Mouse (Mus musculus) forebrain, embryonic 10.5 days (tissue): ENCODE data around the gene Irf3. TPM values are rescaled to one million over a fixed set of nuclear protein-coding genes. Genes with fewer than 3 reads are reported as not detected.
A peak's percentile ranks its signal among the peaks of the same experiment; 100 is the strongest.

ENCODE experiments used
- DNase-seq: peaks from one replicate; pipeline ENCODE4 v3.0.0-alpha.2; 2017; ENCODE audit warnings: low spot score; ENCODE audit errors: extremely low spot score
- H3K27ac ChIP-seq: fragments of 300-500 bp; sonication (generic); 2 replicates; pipeline ENCODE4 v1.5.1; 2016; ENCODE audit warnings: mild to moderate bottlenecking
- H3K27me3 ChIP-seq: fragments of 300-500 bp; sonication (generic); 2 replicates; pipeline ENCODE4 v1.6.1; 2016; ENCODE audit warnings: mild to moderate bottlenecking; ENCODE audit not compliant: poor library complexity, severe bottlenecking
- H3K36me3 ChIP-seq: fragments of 300-500 bp; sonication (generic); replicated peaks from 2 replicates; pipeline ENCODE4 v1.6.1; 2016; ENCODE audit warnings: mild to moderate bottlenecking, moderate library complexity
- H3K4me1 ChIP-seq: fragments of 300-500 bp; sonication (generic); 2 replicates; pipeline ENCODE4 v1.6.1; 2016
- H3K4me3 ChIP-seq: fragments of 300-500 bp; sonication (generic); 2 replicates; pipeline ENCODE4 v1.5.1; 2016; ENCODE audit warnings: mild to moderate bottlenecking, moderate library complexity
- H3K9me3 ChIP-seq: fragments of 300-500 bp; sonication (generic); 2 replicates; pipeline ENCODE4 v1.6.1; 2016; ENCODE audit warnings: mild to moderate bottlenecking, moderate library complexity
- WGBS: fragments of 180-500 bp; shearing (Covaris S2); methylation state at CpG from one replicate; pipeline ENCODE4 v1.1.7; 2016; 5-methylcytosine and 5-hydroxymethylcytosine counted together
- polyA plus RNA-seq: library from polyadenylated mRNA; unstranded; fragments of >200 nt; fragmentation: Nextera tagmentation; extraction: Ambion mirVana; gene quantifications from 2 replicates; pipeline ENCODE4 v1.2.1, GENCODE M21; 2016

Gene Irf3
- polyA plus RNA-seq, 1 experiment from 2014 or later = 70.5 TPM

DNA sequence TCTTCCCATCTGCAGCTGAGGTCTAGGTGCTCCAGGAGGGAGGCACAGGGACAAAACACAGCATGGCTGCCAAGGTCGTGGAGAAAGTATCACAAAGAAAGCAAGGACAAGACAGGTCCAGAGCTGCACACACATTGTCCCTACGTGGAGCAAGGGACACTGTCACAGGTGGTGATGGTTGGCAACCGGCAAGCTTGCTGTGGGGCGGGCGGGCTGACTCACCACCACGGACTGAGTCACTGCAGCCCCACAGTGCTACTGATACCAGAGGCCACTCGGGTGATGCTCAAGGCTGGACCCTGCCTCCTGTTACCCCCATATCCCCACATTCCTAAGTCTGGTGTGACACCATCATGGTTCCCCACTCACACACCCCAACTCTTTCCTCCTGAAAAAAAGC is 5.0 kb downstream of the Irf3 start:
- DNase-seq = no peak
- Histone ChIP-seq H3K9me3 (no peaks in the 10 kb centered on the region), H3K36me3 (peaks cover 81% of the 10 kb centered on the region), H3K27me3 (no peaks in the 10 kb centered on the region), H3K4me1 (peaks cover 25% of the 10 kb centered on the region), H3K4me3 (no peak overlapping the region), H3K27ac (no peak overlapping the region)
- WGBS = 94% methylated on average over 7 of the region's 7 CpGs

DNA sequence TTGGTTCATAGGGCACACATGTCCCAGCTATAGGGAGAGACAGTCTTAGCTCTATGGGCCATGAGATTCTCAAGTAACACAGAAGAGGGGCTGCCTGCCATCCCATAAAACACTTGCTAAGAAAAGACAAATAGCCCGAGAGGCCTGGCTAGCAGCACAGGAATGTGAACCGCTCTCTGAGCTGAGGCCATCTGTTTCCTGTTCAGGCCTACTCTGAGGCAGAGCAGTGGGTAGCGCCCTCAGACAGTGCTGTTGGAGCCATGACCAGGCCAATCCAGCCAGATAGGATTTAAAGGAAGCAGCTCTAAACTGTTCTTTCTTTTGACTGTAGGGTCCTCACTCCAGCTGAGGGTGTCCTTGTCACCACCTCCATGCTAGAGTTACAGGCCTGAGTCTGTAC is 7.1 kb downstream of the Irf3 start:
- H3K9me3 ChIP-seq = no peaks in the 10 kb centered on the region
- peaks cover 100% of the 10 kb centered on the region for H3K36me3 ChIP-seq
- no peaks in the 10 kb centered on the region for H3K27me3 ChIP-seq
- peaks cover 8% of the 10 kb centered on the region for H3K4me1 ChIP-seq
- no peak overlapping the region for H3K4me3 ChIP-seq
- no peak for DNase-seq
- WGBS = 85% methylated on average over 3 of the region's 3 CpGs
- H3K27ac ChIP-seq = no peak overlapping the region

DNA sequence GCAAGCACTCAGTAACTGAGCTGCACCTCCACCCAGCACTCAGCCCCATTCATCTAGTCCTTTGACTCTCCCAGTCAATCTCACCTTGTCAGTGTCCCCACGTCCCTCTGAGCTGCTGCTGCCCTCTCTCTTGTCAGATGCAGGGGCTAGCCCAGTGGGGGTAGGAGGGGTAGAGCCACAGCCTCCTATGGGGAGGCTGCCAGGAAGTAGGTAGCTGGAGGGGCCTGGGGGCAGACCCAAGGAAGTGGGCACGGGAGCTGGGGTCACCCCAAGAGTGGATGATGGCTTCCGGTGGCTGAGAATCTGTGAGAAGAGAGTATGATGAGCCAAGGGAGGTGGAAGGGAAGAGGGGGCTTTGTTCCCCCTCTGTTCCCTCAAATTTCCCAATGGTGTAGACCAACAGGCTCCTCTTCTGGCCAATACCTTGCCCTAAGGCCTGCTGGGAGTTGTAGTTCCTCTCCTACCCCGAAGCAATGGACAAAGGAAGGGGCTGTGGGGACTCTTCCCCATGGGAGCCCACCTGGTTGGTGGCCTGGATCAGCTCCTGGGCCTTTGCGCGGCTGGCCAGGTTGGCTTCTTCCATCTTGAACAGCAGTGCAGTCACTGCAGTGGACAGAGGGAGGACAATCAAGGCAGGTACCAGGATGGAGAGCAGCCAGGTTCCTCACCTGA is 8.0 kb downstream of the Irf3 start:
- Histone ChIP-seq H3K27ac (no peak overlapping the region), H3K27me3 (no peaks in the 10 kb centered on the region), H3K36me3 (peaks cover 100% of the 10 kb centered on the region), H3K4me3 (no peak overlapping the region), H3K9me3 (no peaks in the 10 kb centered on the region), H3K4me1 (0 out of 2 replicates have a peak, but pooled peaks cover 2% of the 10 kb centered on the region)
- WGBS = 93% methylated on average over 6 of the region's 6 CpGs
- no peak for DNase-seq

DNA sequence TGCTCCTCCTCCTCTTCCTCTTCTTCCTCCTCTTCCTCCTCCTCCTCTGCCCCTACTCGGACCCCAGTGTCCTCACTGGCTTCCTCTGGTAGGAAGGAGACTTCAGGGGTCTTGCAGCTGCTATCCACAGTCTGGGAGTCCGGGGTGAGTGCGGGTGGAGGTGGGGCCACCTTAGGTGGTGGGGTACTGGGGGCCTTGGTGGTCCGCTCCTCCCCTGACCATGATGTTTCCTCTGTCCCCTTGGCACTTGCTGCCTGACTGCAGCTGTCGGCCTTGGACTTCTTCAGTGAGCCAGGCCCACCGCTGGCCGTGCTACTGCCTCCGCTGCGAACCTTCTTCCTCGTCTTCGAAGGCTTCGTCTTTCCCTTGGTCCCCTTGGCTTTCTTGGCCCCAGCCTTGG is 9.1 kb downstream of the Irf3 start:
- WGBS = 95% methylated on average over 12 of the region's 12 CpGs
- DNase-seq = no peak
- H3K4me1 ChIP-seq = 0 out of 2 replicates have a peak, but pooled peaks cover 2% of the 10 kb centered on the region
- peaks cover 100% of the 10 kb centered on the region for H3K36me3 ChIP-seq
- H3K27ac ChIP-seq = no peak overlapping the region
- no peaks in the 10 kb centered on the region for H3K27me3 ChIP-seq
- H3K9me3 ChIP-seq = no peaks in the 10 kb centered on the region
- H3K4me3 ChIP-seq = no peak overlapping the region; the same call in 1 of the 2 replicates

DNA sequence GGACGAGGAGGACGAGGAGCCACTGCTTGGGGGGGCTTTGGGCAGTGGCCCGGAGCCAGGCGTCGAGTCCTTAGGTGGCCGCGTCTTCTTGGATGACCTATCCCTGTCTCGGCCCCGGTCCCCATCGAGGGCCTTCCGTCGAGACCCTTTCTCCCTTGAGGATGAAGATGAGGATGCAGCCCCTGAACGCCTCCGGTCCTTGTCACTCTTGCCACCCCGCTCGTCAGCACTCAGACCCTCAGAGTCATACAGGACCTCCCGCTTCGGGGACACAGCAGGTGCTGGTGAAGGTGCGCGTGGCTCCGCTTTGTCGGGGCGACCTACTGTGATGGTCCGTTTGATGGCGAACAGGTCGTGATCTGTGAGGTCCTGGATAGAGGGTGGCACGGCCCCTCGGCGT is 9.7 kb downstream of the Irf3 start:
- peaks cover 100% of the 10 kb centered on the region for H3K36me3 ChIP-seq
- WGBS = 95% methylated on average over 29 of the region's 29 CpGs
- H3K27me3 ChIP-seq = no peaks in the 10 kb centered on the region
- 0 out of 2 replicates have a peak, but pooled peaks cover 2% of the 10 kb centered on the region for H3K4me1 ChIP-seq
- no peak for DNase-seq
- no peak overlapping the region for H3K27ac ChIP-seq
- H3K9me3 ChIP-seq = no peaks in the 10 kb centered on the region
- H3K4me3 ChIP-seq = no peak overlapping the region; the same call in 1 of the 2 replicates

DNA sequence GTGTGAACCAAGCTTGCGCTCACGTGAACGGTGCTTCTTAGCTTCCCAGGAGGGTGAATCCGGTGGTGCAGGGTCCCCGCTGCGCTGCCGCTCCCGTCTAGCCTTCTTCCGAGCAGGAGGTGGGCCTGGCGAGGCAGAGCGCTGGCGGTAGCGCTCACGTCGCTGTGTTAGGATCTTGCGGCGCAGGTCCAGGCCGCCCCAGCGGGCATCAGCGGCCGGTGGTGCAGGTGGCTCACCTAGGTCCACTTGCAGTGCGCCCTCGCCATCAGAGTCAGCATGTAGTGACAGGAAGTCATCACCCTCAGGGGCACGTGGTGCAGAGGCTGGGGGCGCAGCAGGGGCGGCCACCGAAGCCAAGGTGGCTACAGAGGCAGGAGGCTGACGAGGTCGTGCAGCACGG is 10.4 kb downstream of the Irf3 start:
- 96% methylated on average over 30 of the region's 30 CpGs for WGBS
- Histone ChIP-seq H3K27me3 (no peaks in the 10 kb centered on the region), H3K4me3 (peak overlapping the region; percentile 5; the same call in 1 of the 2 replicates), H3K4me1 (0 out of 2 replicates have a peak, but pooled peaks cover 2% of the 10 kb centered on the region), H3K9me3 (no peaks in the 10 kb centered on the region), H3K27ac (no peak overlapping the region), H3K36me3 (peaks cover 100% of the 10 kb centered on the region)
- DNase-seq = no peak

DNA sequence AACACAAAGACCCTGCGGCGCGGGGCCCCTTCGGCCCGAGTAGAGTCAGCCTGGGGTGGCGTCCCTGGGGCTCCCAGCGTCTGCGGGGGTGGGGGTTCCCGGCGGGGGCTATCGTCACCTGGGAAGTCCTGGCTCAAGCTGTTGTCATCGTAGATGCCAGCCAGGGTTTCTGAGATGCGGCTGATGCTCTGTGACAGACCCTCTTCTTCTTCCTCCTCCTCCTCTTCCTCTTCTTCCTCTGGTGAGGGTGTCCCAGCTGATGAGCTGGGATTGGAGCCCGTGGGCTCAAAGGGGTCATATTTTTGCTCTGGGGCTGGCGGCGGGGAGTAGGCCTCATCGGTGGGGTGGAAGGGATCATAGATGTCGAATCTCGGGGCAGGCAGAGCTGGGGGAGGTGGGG is 11.0 kb downstream of the Irf3 start:
- H3K27ac ChIP-seq = no peak overlapping the region
- H3K36me3 ChIP-seq = peaks cover 100% of the 10 kb centered on the region
- no peaks in the 10 kb centered on the region for H3K27me3 ChIP-seq
- H3K4me3 ChIP-seq = peak overlapping the region; percentile 5; the same call in 1 of the 2 replicates
- 96% methylated on average over 19 of the region's 19 CpGs for WGBS
- no peak for DNase-seq
- 0 out of 2 replicates have a peak, but pooled peaks cover 2% of the 10 kb centered on the region for H3K4me1 ChIP-seq
- H3K9me3 ChIP-seq = no peaks in the 10 kb centered on the region

DNA sequence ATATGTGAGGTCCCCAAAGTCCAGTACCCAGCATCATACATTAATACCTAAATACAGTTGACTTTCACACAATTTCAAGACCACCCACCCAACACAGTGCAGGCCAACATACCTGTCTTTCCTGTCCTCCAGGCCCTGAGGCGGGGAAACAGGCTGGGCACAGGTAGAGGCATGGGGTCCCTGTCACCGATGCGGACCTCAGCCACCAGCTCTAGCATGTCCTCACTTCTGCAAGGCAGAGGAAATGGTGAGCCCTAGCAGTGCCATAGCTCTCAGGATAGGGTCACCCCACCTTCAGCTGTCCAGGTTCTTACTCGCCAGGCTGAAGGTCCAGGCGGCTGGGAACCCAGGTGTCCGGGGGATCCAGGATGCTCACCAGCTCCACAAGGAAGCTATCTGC is 14.6 kb downstream of the Irf3 start:
- 96% methylated on average over 6 of the region's 6 CpGs for WGBS
- peaks cover 70% of the 10 kb centered on the region for H3K36me3 ChIP-seq

DNA sequence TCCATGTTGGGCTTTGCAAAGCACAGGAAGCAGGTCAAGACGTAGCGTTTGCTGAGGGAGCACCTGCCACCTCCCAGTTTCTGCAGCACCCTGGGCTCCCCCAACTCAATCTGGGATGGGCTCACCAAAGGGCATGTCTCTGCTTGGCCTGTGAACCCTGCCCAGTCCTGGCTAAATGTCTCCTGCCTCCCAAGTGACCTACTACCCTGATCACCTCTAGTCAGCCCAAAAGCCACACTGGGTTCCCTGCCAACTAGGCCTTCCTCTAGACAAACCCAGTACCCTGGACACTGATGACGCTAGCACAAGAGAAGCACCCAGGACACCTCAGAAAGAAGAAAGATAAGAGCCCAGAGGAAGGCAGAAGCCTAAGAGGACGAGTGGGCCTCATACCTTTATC is 15.4 kb downstream of the Irf3 start:
- Histone ChIP-seq H3K9me3 (no peaks in the 10 kb centered on the region), H3K36me3 (peaks cover 62% of the 10 kb centered on the region), H3K4me3 (peak overlapping the region; percentile 14; the same call in 1 of the 2 replicates), H3K4me1 (peaks cover 26% of the 10 kb centered on the region), H3K27me3 (no peaks in the 10 kb centered on the region), H3K27ac (no peak overlapping the region)
- DNase-seq = no peak
- WGBS = 82% methylated on average over 4 of the region's 4 CpGs

More for the DNA sequence above, 14.6 kb downstream of the Irf3 start:
- Histone ChIP-seq H3K4me1 (peaks cover 22% of the 10 kb centered on the region), H3K27ac (no peak overlapping the region), H3K27me3 (no peaks in the 10 kb centered on the region), H3K4me3 (peak overlapping the region; percentile 14; the same call in 1 of the 2 replicates), H3K9me3 (no peaks in the 10 kb centered on the region)
- DNase-seq = no peak

DNA sequence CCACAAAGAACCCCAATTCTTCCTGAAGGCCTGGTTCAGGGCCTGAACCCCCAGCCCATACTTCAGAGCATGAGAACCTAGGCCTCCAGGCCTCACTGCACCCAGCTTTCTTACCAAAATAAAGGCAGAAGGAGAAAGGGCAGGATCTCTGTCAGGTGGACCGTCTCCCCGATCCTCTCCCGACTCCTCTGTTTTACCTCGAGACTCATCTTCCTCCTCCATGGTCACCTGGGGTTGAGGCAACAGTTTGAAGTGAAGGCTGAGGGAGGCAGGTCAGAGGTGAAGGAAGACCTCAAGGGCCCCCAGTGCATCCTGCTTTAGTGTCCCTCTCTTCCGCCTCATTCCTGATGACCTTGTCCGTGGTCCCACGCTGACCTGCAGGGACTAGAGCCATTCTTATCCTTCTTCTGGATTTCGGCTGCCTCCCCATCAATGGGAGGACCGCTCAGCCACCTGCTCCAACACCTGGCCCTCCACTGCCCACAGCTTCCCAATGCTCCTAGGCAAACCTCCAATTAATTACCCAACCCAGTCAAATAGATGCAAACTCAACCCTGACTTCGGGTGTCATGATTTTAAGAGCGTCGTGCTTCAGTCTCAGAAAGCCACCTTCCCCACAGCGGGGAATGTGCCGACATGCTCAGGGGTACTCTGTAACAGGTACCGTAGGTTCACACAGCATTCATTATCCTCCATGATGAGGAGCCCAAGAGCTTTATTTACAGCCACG is 16.1 kb downstream of the Irf3 start:
- no peak for DNase-seq
- peaks cover 5% of the 10 kb centered on the region for H3K27me3 ChIP-seq
- peak overlapping the region; percentile 89; the same call in 1 of the 2 replicates for H3K4me3 ChIP-seq
- H3K27ac ChIP-seq = no peak overlapping the region
- WGBS = 94% methylated on average over 16 of the region's 16 CpGs
- H3K4me1 ChIP-seq = peaks cover 33% of the 10 kb centered on the region
- peaks cover 55% of the 10 kb centered on the region for H3K36me3 ChIP-seq
- no peaks in the 10 kb centered on the region for H3K9me3 ChIP-seq

DNA sequence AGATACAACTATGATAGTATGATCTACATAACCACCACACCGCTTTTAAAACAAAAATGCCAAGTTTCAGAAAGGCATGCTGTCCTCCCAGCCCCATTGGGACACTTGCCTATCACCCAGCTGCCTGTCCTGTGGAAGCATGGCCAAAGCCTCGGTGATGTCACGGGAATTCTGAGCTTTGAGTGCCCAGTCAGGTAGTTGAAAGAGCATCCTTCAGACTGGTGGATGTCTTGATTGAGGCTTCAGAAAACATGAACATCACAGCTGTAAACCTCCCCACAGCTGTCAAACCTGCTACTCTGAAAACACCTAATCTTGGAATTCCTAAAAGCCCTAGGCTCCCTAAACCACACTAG is 16.6 kb downstream of the Irf3 start:
- Histone ChIP-seq H3K27me3 (peaks cover 11% of the 10 kb centered on the region), H3K36me3 (peaks cover 50% of the 10 kb centered on the region), H3K27ac (no peak overlapping the region), H3K9me3 (no peaks in the 10 kb centered on the region), H3K4me1 (peaks cover 39% of the 10 kb centered on the region), H3K4me3 (peak overlapping the region; percentile 89; the same call in 1 of the 2 replicates)
- DNase-seq = no peak
- 94% methylated on average over 3 of the region's 3 CpGs for WGBS

DNA sequence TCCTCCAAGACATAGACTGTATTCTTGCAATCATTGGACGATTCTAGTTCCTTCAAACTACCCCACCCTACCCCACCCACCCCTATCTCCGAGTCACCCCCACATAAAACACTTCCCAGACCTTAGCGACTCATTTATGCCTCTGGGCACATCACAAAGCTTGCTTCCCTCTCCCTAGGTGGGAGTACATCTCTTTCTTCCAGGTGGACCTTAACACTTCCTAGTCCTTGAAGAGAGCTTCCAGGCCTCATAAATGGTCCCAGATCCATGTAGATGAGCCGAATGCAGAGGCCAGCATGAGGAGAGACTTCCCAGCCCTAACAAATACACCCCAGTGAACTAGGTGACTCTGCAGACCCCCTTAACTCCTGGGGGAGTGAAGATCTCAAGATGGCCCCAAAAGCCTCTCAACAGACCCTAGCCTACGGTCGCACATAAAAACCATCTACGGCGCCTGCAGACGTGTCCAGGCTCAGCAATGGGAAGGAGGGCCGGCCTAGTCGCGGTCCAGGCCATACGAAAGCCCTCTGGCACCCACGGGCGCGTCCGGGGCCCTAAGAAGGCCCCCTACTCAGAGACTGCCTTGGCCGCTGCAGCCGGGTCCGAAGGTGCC is 18.0 kb downstream of the Irf3 start:
- Histone ChIP-seq H3K4me3 (peak overlapping the region; percentile 89), H3K27ac (peak overlapping the region; percentile 95), H3K36me3 (peaks cover 36% of the 10 kb centered on the region), H3K4me1 (peaks cover 48% of the 10 kb centered on the region), H3K27me3 (peaks cover 24% of the 10 kb centered on the region), H3K9me3 (no peaks in the 10 kb centered on the region)
- WGBS = 3% methylated on average over 20 of the region's 20 CpGs
- DNase-seq = no peak
